Mouse (Mus musculus) heart, adult 2 months (tissue): ENCODE results near the gene Gm16503.

ENCODE experiments used
- CTCF ChIP-seq: fragments of 200-600 bp; IDR thresholded peaks from 2 replicates; pipeline ENCODE4 v1.8.1; 2022; ENCODE audit warnings: antibody characterized with exemption, mild to moderate bottlenecking, moderate library complexity
- POLR2A ChIP-seq: fragments of 200-500 bp; IDR thresholded peaks from 2 replicates; pipeline ENCODE4 v1.6.1; 2011; ENCODE audit warnings: mild to moderate bottlenecking, low read depth, low read length, control low read depth; ENCODE audit not compliant: insufficient read depth

DNA sequence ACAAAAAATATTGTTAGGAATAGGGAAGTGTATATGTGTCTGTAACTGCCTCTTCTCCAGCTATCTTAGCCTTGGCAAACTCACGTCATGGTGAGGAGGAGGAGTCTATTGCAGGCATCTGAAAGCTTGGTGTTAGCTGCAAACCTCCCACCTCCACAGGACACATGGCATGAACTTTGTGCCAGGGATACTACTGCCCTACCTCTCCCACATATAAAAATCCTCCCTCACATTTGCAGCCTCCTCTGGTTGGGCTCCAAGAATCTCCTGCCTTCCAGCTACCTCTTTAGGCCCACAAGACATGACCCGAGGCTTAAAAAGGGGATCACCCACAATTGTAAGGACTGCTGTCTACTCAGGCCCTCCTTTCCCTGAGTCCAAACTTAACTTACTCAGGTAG lies 2.3 kb upstream of the Gm16503 start:
- no peak for TF ChIP-seq POLR2A
- no peak for TF ChIP-seq CTCF
